Mouse (Mus musculus) lung, adult 2 months (tissue): ENCODE measurements around the gene Frmd5. TPM values are rescaled to one million over a fixed set of nuclear protein-coding genes. Genes with fewer than 3 reads are reported as not detected.

Experiments used
- DNase-seq: peaks from one replicate; pipeline ENCODE4 v3.0.0; 2022
- H3K4me1 ChIP-seq: fragments of 200-500 bp; 2 replicates; pipeline ENCODE4 v1.6.1; 2011; ENCODE audit warnings: low read length; ENCODE audit not compliant: control insufficient read depth, insufficient read depth
- H3K4me3 ChIP-seq: fragments of 200-500 bp; replicated peaks from 2 replicates; pipeline ENCODE3; 2011; ENCODE audit warnings: low read depth, mild to moderate bottlenecking, control low read depth, low read length; ENCODE audit errors: extremely low read depth
- CTCF ChIP-seq: fragments of 200-500 bp; IDR thresholded peaks from 2 replicates; pipeline ENCODE4 v1.5.1; 2011; ENCODE audit warnings: mild to moderate bottlenecking, low read length, control low read depth; ENCODE audit not compliant: insufficient read depth
- POLR2A ChIP-seq: fragments of 200-500 bp; IDR thresholded peaks from 2 replicates; pipeline ENCODE4 v1.6.1; 2011; ENCODE audit warnings: low read depth, mild to moderate bottlenecking, control low read depth, low read length, borderline replicate concordance; ENCODE audit errors: extremely low read depth
- WGBS: fragments of 180-500 bp; shearing (Covaris S2); methylation state at CpG from one replicate; pipeline ENCODE4 v1.1.7; 2018; 5-methylcytosine and 5-hydroxymethylcytosine counted together
- polyA plus RNA-seq: library from polyadenylated mRNA; depleted of rRNA; stranded (reverse); fragments of >200 nt; gene quantifications from 2 replicates; pipeline ENCODE4 v1.2.3, GENCODE M21; 2012

Gene Frmd5
- polyA plus RNA-seq, 1 experiment = 5.3 TPM

- Histone ChIP-seq H3K4me3 (no peak overlapping the region), H3K4me1 (no peaks in the 10 kb centered on the region)
- TF ChIP-seq POLR2A (no peak), CTCF (no peak)
- 71% methylated on average over 6 of the region's 6 CpGs for WGBS
- no peak for DNase-seq
These were observed 150.9 kb downstream of the Frmd5 start for GRCm38 (mm10) chr2:121655966-121656365.

- Histone ChIP-seq H3K4me3 (no peak overlapping the region), H3K4me1 (no peaks in the 10 kb centered on the region)
- 71% methylated on average over 8 of the region's 8 CpGs for WGBS
- DNase-seq = no peak
- TF ChIP-seq CTCF = no peak
These were observed 151.8 kb downstream of the Frmd5 start for GRCm38 (mm10) chr2:121655106-121655505.

- 62% methylated on average over 4 of the region's 4 CpGs for WGBS
- H3K4me3 ChIP-seq = no peak overlapping the region
These were observed 160.4 kb downstream of the Frmd5 start for GRCm38 (mm10) chr2:121646528-121646927.

GRCm38 (mm10) chr2:121642934-121643333 lies 164.0 kb downstream of the Frmd5 start:
- DNase-seq = no peak
- TF ChIP-seq POLR2A (no peak), CTCF (no peak)
- Histone ChIP-seq H3K4me1 (no peaks in the 10 kb centered on the region), H3K4me3 (no peak overlapping the region)
- 41% methylated on average over 6 of the region's 6 CpGs for WGBS

More at GRCm38 (mm10) chr2:121646528-121646927, 160.4 kb downstream of the Frmd5 start:
- no peaks in the 10 kb centered on the region for H3K4me1 ChIP-seq
- no peak for DNase-seq
- no peak for TF ChIP-seq CTCF

- WGBS = 58% methylated on average over 4 of the region's 4 CpGs
- Histone ChIP-seq H3K4me1 (no peaks in the 10 kb centered on the region), H3K4me3 (no peak overlapping the region)
- TF ChIP-seq CTCF (no peak), POLR2A (no peak)
- no peak for DNase-seq
These were observed 174.8 kb downstream of the Frmd5 start for GRCm38 (mm10) chr2:121632091-121632490.

GRCm38 (mm10) chr2:121630286-121630685 lies 176.6 kb downstream of the Frmd5 start:
- WGBS = 64% methylated on average over 5 of the region's 5 CpGs
- Histone ChIP-seq H3K4me1 (no peaks in the 10 kb centered on the region), H3K4me3 (no peak overlapping the region)
- TF ChIP-seq POLR2A (no peak), CTCF (no peak)
- DNase-seq = no peak

GRCm38 (mm10) chr2:121628290-121628689 lies 178.6 kb downstream of the Frmd5 start:
- no peaks in the 10 kb centered on the region for H3K4me1 ChIP-seq
- H3K4me3 ChIP-seq = no peak overlapping the region
- no peak for DNase-seq
- TF ChIP-seq POLR2A (no peak), CTCF (no peak)
- 65% methylated on average over 10 of the region's 10 CpGs for WGBS

- H3K4me3 ChIP-seq = no peak overlapping the region
- DNase-seq = no peak
- 84% methylated on average over 3 of the region's 3 CpGs for WGBS
- H3K4me1 ChIP-seq = no peaks in the 10 kb centered on the region
- TF ChIP-seq POLR2A = no peak
- no peak for TF ChIP-seq CTCF
These were observed 181.0 kb downstream of the Frmd5 start for GRCm38 (mm10) chr2:121625901-121626300.

- Histone ChIP-seq H3K4me1 (no peaks in the 10 kb centered on the region), H3K4me3 (no peak overlapping the region)
- WGBS = 58% methylated on average over 13 of the region's 13 CpGs
- TF ChIP-seq POLR2A (no peak), CTCF (no peak)
- DNase-seq = no peak
These were observed 185.4 kb downstream of the Frmd5 start for GRCm38 (mm10) chr2:121621262-121622163.

GRCm38 (mm10) chr2:121620582-121621261 lies 186.2 kb downstream of the Frmd5 start:
- no peak for DNase-seq
- Histone ChIP-seq H3K4me3 (no peak overlapping the region), H3K4me1 (no peaks in the 10 kb centered on the region)
- TF ChIP-seq POLR2A = no peak
- no peak for TF ChIP-seq CTCF
- WGBS = 87% methylated on average over 7 of the region's 7 CpGs
